Mouse (Mus musculus) left cerebral cortex, adult 2 months (tissue): ENCODE measurements around the gene Pccb. TPM values are rescaled to one million over a fixed set of nuclear protein-coding genes. Genes with fewer than 3 reads are reported as not detected.

Source experiments
- DNase-seq, 2 experiments: peaks; one replicate each; pipeline ENCODE4 v3.0.0; 2021 to 2022; ENCODE audit warnings: low spot score in 2 of 2, mixed read lengths in 1 of 2; ENCODE audit errors: extremely low spot score in 1 of 2
- H3K27ac ChIP-seq: fragments of 200-600 bp; 2 replicates; pipeline ENCODE4 v1.8.1; 2022
- H3K4me3 ChIP-seq: fragments of 200-600 bp; 2 replicates; pipeline ENCODE4 v1.8.1; 2022
- CTCF ChIP-seq: fragments of 200-600 bp; IDR thresholded peaks from 2 replicates; pipeline ENCODE4 v1.8.1; 2022; ENCODE audit warnings: antibody characterized with exemption, mild to moderate bottlenecking, moderate library complexity
- intact Hi-C: fragments of 180-260 bp; cut with DNase I; formaldehyde crosslinking; loops from one replicate; pipeline ENCODE4 v1.15.1; 2025
- long read RNA-seq, 2 experiments: library from polyadenylated mRNA; stranded (forward); transcript quantifications; one replicate each; pipeline ENCODE4 v2.0.0; 2021; ENCODE audit warnings: borderline mapping rate in 2 of 2
- total RNA-seq, 2 experiments: library from RNA; stranded (reverse); gene quantifications; 2 replicates each; pipeline ENCODE4 v1.2.3; 2021

Gene Pccb
- 10 to 100 TPM; 38.0 to 38.7 TPM for total RNA-seq
- long read RNA-seq, experiment 1, transcript Pccb-201 (15 exons, 2,320 nt), result major isoform, 32 of 44 reads
- long read RNA-seq, experiment 1, partial matches to known transcripts, result 1 of 44 reads
- long read RNA-seq, experiment 1, other reads (novel, unspliced or antisense), result 11 of 44 reads
- long read RNA-seq, experiment 2, transcript Pccb-201 (15 exons, 2,320 nt), result major isoform, 33 of 41 reads
- long read RNA-seq, experiment 2, partial matches to known transcripts, result 1 of 41 reads
- long read RNA-seq, experiment 2, other reads (novel, unspliced or antisense), result 6 of 41 reads

- DNase-seq, result peak; percentile 95 to 96
- H3K4me3 ChIP-seq, result peak within 1 kb of the TSS; percentile 65
- peak; percentile 18 for TF ChIP-seq CTCF
- peak within 1 kb of the TSS; percentile 100 for H3K27ac ChIP-seq
- intact Hi-C loops, result loop anchor here (2.0 to 5.0 kb wide), 3 partner anchors 38 to 390 kb away; no protein-coding TSS in a partner anchor
Observed at GRCm38 (mm10) chr9:101034448-101035098, at the start of gene Pccb. Pccb (minus strand) TSS chr9:101034898.

- intact Hi-C loops, result no loop called here
- H3K4me3 ChIP-seq, result no peak overlapping the region
- no peak overlapping the region for H3K27ac ChIP-seq
- no peak for DNase-seq
- no peak for TF ChIP-seq CTCF
Observed at GRCm38 (mm10) chr9:101083728-101084127, 49.0 kb upstream of the Pccb start.

GRCm38 (mm10) chr9:101080046-101080685 lies 45.5 kb upstream of the Pccb start:
- intact Hi-C loops, result no loop called here
- TF ChIP-seq CTCF, result peak; percentile 21
- Histone ChIP-seq H3K27ac (no peak overlapping the region), H3K4me3 (no peak overlapping the region)
- DNase-seq, result no peak

GRCm38 (mm10) chr9:101078579-101078978 lies 43.9 kb upstream of the Pccb start:
- H3K27ac ChIP-seq, result no peak overlapping the region
- no peak for DNase-seq
- intact Hi-C loops, result no loop called here
- peak overlapping the region; percentile 96 for H3K4me3 ChIP-seq
- no peak for TF ChIP-seq CTCF

GRCm38 (mm10) chr9:101077486-101077885 lies 42.8 kb upstream of the Pccb start:
- intact Hi-C loops, result no loop called here
- no peak for TF ChIP-seq CTCF
- Histone ChIP-seq H3K4me3 (peak overlapping the region; percentile 96), H3K27ac (no peak overlapping the region)
- DNase-seq, result no peak

- peak overlapping the region; percentile 96 for H3K4me3 ChIP-seq
- no peak for DNase-seq
- intact Hi-C loops, result no loop called here
- H3K27ac ChIP-seq, result peak overlapping the region; percentile 44; the same call in 1 of the 2 replicates
- no peak for TF ChIP-seq CTCF
Observed at GRCm38 (mm10) chr9:101076095-101076875, 41.6 kb upstream of the Pccb start.

- intact Hi-C loops, result no loop called here
Observed at GRCm38 (mm10) chr9:101075694-101076093, 41.0 kb upstream of the Pccb start.

GRCm38 (mm10) chr9:101075091-101075581 lies 40.4 kb upstream of the Pccb start:
- Histone ChIP-seq H3K27ac (peak overlapping the region; percentile 100), H3K4me3 (peak overlapping the region; percentile 96)
- DNase-seq, result no peak
- intact Hi-C loops, result no loop called here
- no peak for TF ChIP-seq CTCF

More at GRCm38 (mm10) chr9:101075694-101076093, 41.0 kb upstream of the Pccb start:
- DNase-seq, result no peak
- H3K27ac ChIP-seq, result peak overlapping the region; percentile 4; the same call in 1 of the 2 replicates
- TF ChIP-seq CTCF, result no peak
- H3K4me3 ChIP-seq, result peak overlapping the region; percentile 96

- TF ChIP-seq CTCF, result no peak
- intact Hi-C loops, result loop anchor here (5.0 kb wide), 1 partner anchor 83 kb away; no protein-coding TSS in a partner anchor
- Histone ChIP-seq H3K4me3 (peak overlapping the region; percentile 96), H3K27ac (peak overlapping the region; percentile 100)
- DNase-seq, result peak; percentile 86 to 89
Observed at GRCm38 (mm10) chr9:101074332-101075021, 39.8 kb upstream of the Pccb start.

GRCm38 (mm10) chr9:101073987-101074331 lies 39.3 kb upstream of the Pccb start, which contains the start of gene Msl2:
Msl2 (plus strand) TSS chr9:101074101.
- intact Hi-C loops, result loop anchor here (2.0 to 5.0 kb wide), 3 partner anchors 39 to 431 kb away; partner anchors contain the start of gene Pccb
- Histone ChIP-seq H3K27ac (peak within 1 kb of the TSS; percentile 100), H3K4me3 (peak within 1 kb of the TSS; percentile 96)
- no peak for DNase-seq
- no peak for TF ChIP-seq CTCF
